Mouse (Mus musculus): ENCODE measurements around the gene Ift80.

Ift80 gene

Small RNAs within 50 kb of the gene (microRNA-seq; reads per million reads assigned to microRNA genes)
- gene Mir15b: 455 to 676 reads per million in 2 experiments
- 243 to 477 reads per million in 2 experiments for gene Mir16-2

All from adrenal gland (tissue).